Mouse (Mus musculus) stomach, embryonic 15.5 days (tissue): ENCODE measurements around the gene Scand1. TPM values are rescaled to one million over a fixed set of nuclear protein-coding genes. Genes with fewer than 3 reads are reported as not detected.
A peak's percentile ranks its signal among the peaks of the same experiment; 100 is the strongest.

Experiments used
- ATAC-seq: fragments of 200-750 bp; cut with Nextera tagmentation; 2 replicates; pipeline ENCODE4 v1.8.0; 2017; ENCODE audit warnings: low read depth, moderate number of reproducible peaks, moderate TSS enrichment; ENCODE audit not compliant: insufficient read depth, low FRiP score
- H3K27ac ChIP-seq: fragments of 300-500 bp; sonication (generic); 2 replicates; pipeline ENCODE4 v1.5.1; 2015; ENCODE audit warnings: mild to moderate bottlenecking, inconsistent platforms
- H3K27me3 ChIP-seq: fragments of 300-500 bp; sonication (generic); replicated peaks from 2 replicates; pipeline ENCODE4 v1.6.1; 2015; ENCODE audit warnings: inconsistent platforms
- H3K36me3 ChIP-seq: fragments of 300-500 bp; sonication (generic); 2 replicates; pipeline ENCODE4 v1.6.1; 2015; ENCODE audit warnings: inconsistent platforms
- H3K4me1 ChIP-seq: fragments of 300-500 bp; sonication (generic); 2 replicates; pipeline ENCODE4 v1.6.1; 2015; ENCODE audit warnings: inconsistent platforms
- H3K4me2 ChIP-seq: fragments of 300-500 bp; sonication (generic); 2 replicates; pipeline ENCODE4 v1.6.1; 2015; ENCODE audit warnings: mild to moderate bottlenecking, inconsistent platforms
- H3K4me3 ChIP-seq: fragments of 300-500 bp; sonication (generic); replicated peaks from 2 replicates; pipeline ENCODE4 v1.5.1; 2015; ENCODE audit warnings: inconsistent platforms
- H3K9ac ChIP-seq: fragments of 300-500 bp; sonication (generic); 2 replicates; pipeline ENCODE4 v1.6.1; 2015; ENCODE audit warnings: inconsistent platforms
- H3K9me3 ChIP-seq: fragments of 300-500 bp; sonication (generic); 2 replicates; pipeline ENCODE4 v1.6.1; 2016; ENCODE audit warnings: inconsistent platforms
- WGBS: fragments of 180-500 bp; shearing (Covaris S2); methylation state at CpG from one replicate; pipeline ENCODE4 v1.1.7; 2015; 5-methylcytosine and 5-hydroxymethylcytosine counted together
- polyA plus RNA-seq: library from polyadenylated mRNA; unstranded; fragments of >200 nt; fragmentation: Nextera tagmentation; extraction: Ambion mirVana; gene quantifications from 2 replicates; pipeline ENCODE4 v1.2.1, GENCODE M21; 2015

Gene Scand1
- polyA plus RNA-seq, 1 experiment from 2014 or later = 76.7 TPM

DNA sequence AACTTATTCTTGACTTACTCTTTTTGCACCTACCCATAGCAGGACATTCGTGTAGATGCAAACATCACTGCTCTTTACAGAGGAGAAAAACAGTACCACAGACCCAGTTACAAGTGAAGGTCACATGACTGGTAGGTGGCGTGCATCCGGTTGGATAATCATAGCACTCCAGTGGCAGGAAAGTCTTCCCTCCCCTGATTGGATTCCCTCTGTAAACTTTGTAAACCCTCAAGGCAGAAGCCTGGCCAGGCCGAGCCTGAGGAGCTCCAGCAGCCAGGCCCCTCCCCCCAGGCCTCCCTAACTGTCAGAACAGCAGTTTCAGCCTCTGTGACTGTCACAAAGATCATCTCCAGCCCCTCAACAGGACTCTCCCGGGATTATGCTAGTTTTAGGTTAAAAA lies 12.2 kb upstream of the Scand1 start:
- H3K4me1 ChIP-seq = peaks cover 10% of the 10 kb centered on the region; the same call in 1 of the 2 replicates
- ATAC-seq = peak; percentile 56; the same call in 1 of the 2 replicates
- H3K9me3 ChIP-seq = no peaks in the 10 kb centered on the region
- H3K4me2 ChIP-seq = peak overlapping the region; percentile 29
- 21% methylated on average over 5 of the region's 5 CpGs for WGBS
- H3K4me3 ChIP-seq = no peak overlapping the region
- peak overlapping the region; percentile 61 for H3K27ac ChIP-seq
- no peak overlapping the region for H3K9ac ChIP-seq
- H3K27me3 ChIP-seq = no peaks in the 10 kb centered on the region
- no peaks in the 10 kb centered on the region for H3K36me3 ChIP-seq

DNA sequence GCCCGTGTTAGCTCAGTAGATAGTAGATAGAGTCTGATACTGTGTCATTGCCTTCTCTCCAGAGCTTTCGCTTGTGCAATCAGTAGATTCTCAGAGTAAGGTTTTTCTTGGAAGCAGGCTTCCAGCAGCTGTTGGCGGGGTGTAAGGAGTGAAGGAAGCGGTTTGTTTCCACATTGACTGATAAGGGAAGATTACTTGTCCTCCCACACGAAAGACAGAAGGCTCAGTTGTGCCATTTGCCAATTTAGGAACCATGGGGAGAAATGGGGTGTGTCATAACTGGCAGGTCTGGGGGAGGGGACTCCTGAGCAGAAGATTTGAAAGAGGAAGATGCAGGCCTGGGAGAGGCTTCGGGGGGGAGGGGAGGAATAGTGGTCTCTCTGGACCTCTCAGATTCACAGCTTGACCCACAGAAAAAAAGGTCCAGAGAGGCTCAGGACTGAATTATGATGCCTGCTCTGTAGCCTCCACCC lies 11.6 kb upstream of the Scand1 start:
- no peak overlapping the region for H3K9ac ChIP-seq
- H3K4me2 ChIP-seq = peak overlapping the region; percentile 29
- peak; percentile 27; the same call in 1 of the 2 replicates for ATAC-seq

DNA sequence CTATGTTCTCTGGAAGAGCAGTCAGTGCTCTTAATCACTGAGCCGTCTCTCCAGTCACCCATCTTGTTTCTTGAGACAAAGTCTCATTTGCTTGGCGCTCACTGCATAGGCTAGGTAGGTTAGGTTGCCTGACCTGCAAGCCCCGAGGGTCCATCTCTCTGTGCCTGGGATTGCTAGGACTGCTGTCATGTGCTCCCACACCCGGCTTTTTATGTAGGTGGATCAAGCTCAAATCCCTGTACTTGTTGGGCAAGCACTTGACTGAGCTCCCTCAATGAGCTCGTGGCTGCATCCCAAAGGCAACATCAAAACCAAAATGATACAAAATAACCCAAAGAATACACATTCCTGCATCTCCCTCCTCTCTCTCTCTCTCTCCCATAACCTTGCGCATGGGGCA lies 9.0 kb upstream of the Scand1 start:
- 86% methylated on average over 6 of the region's 6 CpGs for WGBS
- no peaks in the 10 kb centered on the region for H3K27me3 ChIP-seq
- no peaks in the 10 kb centered on the region for H3K36me3 ChIP-seq
- H3K9me3 ChIP-seq = no peaks in the 10 kb centered on the region
- H3K4me1 ChIP-seq = peaks cover 10% of the 10 kb centered on the region; the same call in 1 of the 2 replicates
- no peak overlapping the region for H3K4me3 ChIP-seq
- H3K27ac ChIP-seq = no peak overlapping the region
- ATAC-seq = no peak
- no peak overlapping the region for H3K9ac ChIP-seq
- no peak overlapping the region for H3K4me2 ChIP-seq

More for the DNA sequence above, 11.6 kb upstream of the Scand1 start:
- Histone ChIP-seq H3K4me1 (peaks cover 10% of the 10 kb centered on the region; the same call in 1 of the 2 replicates), H3K36me3 (no peaks in the 10 kb centered on the region), H3K27ac (peak overlapping the region; percentile 61), H3K9me3 (no peaks in the 10 kb centered on the region), H3K27me3 (no peaks in the 10 kb centered on the region), H3K4me3 (no peak overlapping the region)
- WGBS = 35% methylated on average over 6 of the region's 6 CpGs

- Histone ChIP-seq H3K4me1 (no peaks in the 10 kb centered on the region), H3K27ac (no peak overlapping the region), H3K9ac (no peak overlapping the region), H3K27me3 (no peaks in the 10 kb centered on the region), H3K36me3 (0 out of 2 replicates have a peak, but pooled peaks cover 3% of the 10 kb centered on the region), H3K4me2 (no peak overlapping the region), H3K4me3 (no peak overlapping the region), H3K9me3 (no peaks in the 10 kb centered on the region)
- no peak for ATAC-seq
Observed at GRCm38 (mm10) chr2:156318491-156318890, 6.0 kb upstream of the Scand1 start.

GRCm38 (mm10) chr2:156314811-156315210 lies 2.3 kb upstream of the Scand1 start:
- 0 out of 2 replicates have a peak, but pooled peaks cover 3% of the 10 kb centered on the region for H3K36me3 ChIP-seq
- H3K9me3 ChIP-seq = no peaks in the 10 kb centered on the region
- no peak overlapping the region for H3K9ac ChIP-seq
- peaks cover 5% of the 10 kb centered on the region for H3K4me1 ChIP-seq
- ATAC-seq = no peak
- 91% methylated on average over 6 of the region's 6 CpGs for WGBS
- H3K4me2 ChIP-seq = no peak overlapping the region
- no peak overlapping the region for H3K4me3 ChIP-seq
- no peaks in the 10 kb centered on the region for H3K27me3 ChIP-seq
- no peak overlapping the region for H3K27ac ChIP-seq

- peaks cover 5% of the 10 kb centered on the region for H3K4me1 ChIP-seq
- peak overlapping the region; percentile 86 for H3K4me3 ChIP-seq
- 0 out of 2 replicates have a peak, but pooled peaks cover 3% of the 10 kb centered on the region for H3K36me3 ChIP-seq
- H3K27me3 ChIP-seq = no peaks in the 10 kb centered on the region
- ATAC-seq = no peak
- H3K9me3 ChIP-seq = no peaks in the 10 kb centered on the region
- H3K9ac ChIP-seq = no peak overlapping the region; the same call in 1 of the 2 replicates
- peak overlapping the region; percentile 88 for H3K4me2 ChIP-seq
- WGBS = 55% methylated on average over 3 of the region's 3 CpGs
- H3K27ac ChIP-seq = no peak overlapping the region
Observed at GRCm38 (mm10) chr2:156313153-156313552, 649 bp upstream of the Scand1 start.

DNA sequence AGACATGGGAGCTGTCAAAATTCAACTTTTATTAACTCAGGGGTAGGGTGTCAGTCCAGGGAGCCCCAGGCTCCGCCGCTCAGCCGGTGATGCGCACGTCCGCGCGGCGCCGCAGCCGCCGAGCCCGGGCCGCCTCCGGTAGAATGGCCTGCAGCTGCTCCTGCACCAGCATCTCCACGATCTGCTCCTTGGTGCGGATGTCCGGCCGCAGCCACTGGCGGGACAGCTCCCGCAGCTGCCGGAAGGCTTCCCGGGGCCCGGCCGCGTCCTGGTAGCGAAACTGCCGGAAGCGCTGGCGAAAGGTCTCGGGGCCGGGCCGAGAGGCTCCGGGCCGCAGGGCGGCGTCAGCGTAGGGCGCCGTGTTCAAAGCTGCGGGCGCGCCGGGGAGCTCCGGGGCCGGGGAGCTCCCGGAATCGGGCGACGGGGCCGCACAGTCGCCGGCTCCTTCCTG lies 638 bp downstream of the Scand1 start:
- no peaks in the 10 kb centered on the region for H3K9me3 ChIP-seq
- peak overlapping the region; percentile 98 for H3K27ac ChIP-seq
- peak overlapping the region; percentile 86 for H3K4me3 ChIP-seq
- H3K27me3 ChIP-seq = no peaks in the 10 kb centered on the region
- H3K36me3 ChIP-seq = 0 out of 2 replicates have a peak, but pooled peaks cover 3% of the 10 kb centered on the region
- H3K4me1 ChIP-seq = peaks cover 5% of the 10 kb centered on the region
- H3K4me2 ChIP-seq = peak overlapping the region; percentile 88
- H3K9ac ChIP-seq = peak overlapping the region; percentile 90
- peak; percentile 72 for ATAC-seq
- WGBS = under 1% methylated on average over 52 of the region's 53 CpGs

DNA sequence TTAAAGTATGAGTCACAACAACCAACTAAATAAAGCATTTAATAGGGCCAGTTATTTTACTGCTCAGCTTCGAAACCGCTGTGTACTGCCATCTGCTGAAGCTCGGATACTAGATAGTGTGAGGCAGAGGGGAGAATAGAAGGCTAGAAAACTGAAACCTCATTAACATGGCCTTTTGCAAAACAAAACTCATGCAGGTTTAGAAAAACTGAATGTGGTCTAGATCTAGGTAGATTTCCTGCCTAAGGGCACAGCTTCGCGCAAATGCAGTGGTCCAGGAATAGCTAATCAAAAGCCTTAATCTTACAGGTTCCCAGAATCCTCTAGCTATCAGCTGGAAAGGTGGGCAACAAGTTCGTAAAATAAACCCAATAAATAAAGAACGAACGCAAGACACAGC lies 1.1 kb downstream of the Scand1 start:
- peaks cover 5% of the 10 kb centered on the region for H3K4me1 ChIP-seq
- H3K27ac ChIP-seq = peak overlapping the region; percentile 98
- 24% methylated on average over 8 of the region's 8 CpGs for WGBS
- H3K9me3 ChIP-seq = no peaks in the 10 kb centered on the region
- H3K36me3 ChIP-seq = 0 out of 2 replicates have a peak, but pooled peaks cover 3% of the 10 kb centered on the region
- H3K4me3 ChIP-seq = peak overlapping the region; percentile 86
- peak overlapping the region; percentile 88 for H3K4me2 ChIP-seq
- H3K27me3 ChIP-seq = no peaks in the 10 kb centered on the region
- peak overlapping the region; percentile 90; the same call in 1 of the 2 replicates for H3K9ac ChIP-seq
- ATAC-seq = no peak

GRCm38 (mm10) chr2:156310945-156311344 lies 1.6 kb downstream of the Scand1 start:
- peaks cover 5% of the 10 kb centered on the region for H3K4me1 ChIP-seq
- ATAC-seq = no peak
- 0 out of 2 replicates have a peak, but pooled peaks cover 3% of the 10 kb centered on the region for H3K36me3 ChIP-seq
- 88% methylated on average over 5 of the region's 5 CpGs for WGBS
- H3K9ac ChIP-seq = no peak overlapping the region
- H3K27me3 ChIP-seq = no peaks in the 10 kb centered on the region
- H3K27ac ChIP-seq = no peak overlapping the region
- peak overlapping the region; percentile 86 for H3K4me3 ChIP-seq
- no peaks in the 10 kb centered on the region for H3K9me3 ChIP-seq
- H3K4me2 ChIP-seq = peak overlapping the region; percentile 88; the same call in 1 of the 2 replicates

- Histone ChIP-seq H3K9me3 (no peaks in the 10 kb centered on the region), H3K4me1 (peaks cover 5% of the 10 kb centered on the region), H3K4me2 (no peak overlapping the region), H3K27ac (no peak overlapping the region), H3K4me3 (no peak overlapping the region), H3K36me3 (0 out of 2 replicates have a peak, but pooled peaks cover 3% of the 10 kb centered on the region), H3K27me3 (no peaks in the 10 kb centered on the region), H3K9ac (no peak overlapping the region)
- ATAC-seq = no peak
- WGBS = 93% methylated on average over 5 of the region's 5 CpGs
Observed at GRCm38 (mm10) chr2:156310455-156310854, 2.0 kb downstream of the Scand1 start.

- peaks cover 8% of the 10 kb centered on the region for H3K36me3 ChIP-seq
- WGBS = 92% methylated on average over 5 of the region's 5 CpGs
- H3K27ac ChIP-seq = no peak overlapping the region
- peaks cover 5% of the 10 kb centered on the region for H3K4me1 ChIP-seq
- H3K4me2 ChIP-seq = no peak overlapping the region
- no peaks in the 10 kb centered on the region for H3K9me3 ChIP-seq
- ATAC-seq = no peak
- no peak overlapping the region for H3K9ac ChIP-seq
- no peaks in the 10 kb centered on the region for H3K27me3 ChIP-seq
- H3K4me3 ChIP-seq = no peak overlapping the region
Observed at GRCm38 (mm10) chr2:156309948-156310347, 2.6 kb downstream of the Scand1 start.

DNA sequence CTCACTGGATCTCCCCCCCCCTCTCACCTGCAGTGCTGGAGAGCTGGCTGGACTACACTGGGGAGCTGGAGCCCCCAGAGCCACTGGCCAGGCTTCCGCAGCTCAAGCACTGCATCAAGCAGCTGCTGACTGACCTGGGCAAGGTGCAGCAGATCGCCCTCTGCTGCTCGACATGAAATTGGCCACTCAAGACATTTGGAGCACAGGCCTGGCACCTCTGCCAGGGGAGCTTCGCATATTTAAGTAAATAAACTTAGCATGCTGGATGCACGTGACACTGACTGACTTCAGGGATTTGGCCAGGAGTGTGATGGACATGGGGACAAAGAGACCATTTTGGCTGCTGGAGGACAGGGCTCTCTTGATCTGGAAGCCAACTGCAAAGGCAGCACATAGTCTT lies 5.2 kb downstream of the Scand1 start:
- peaks cover 5% of the 10 kb centered on the region for H3K4me1 ChIP-seq
- H3K4me3 ChIP-seq = no peak overlapping the region
- peaks cover 15% of the 10 kb centered on the region for H3K36me3 ChIP-seq
- no peak overlapping the region for H3K4me2 ChIP-seq
- 50% methylated on average over 5 of the region's 5 CpGs for WGBS
- H3K27ac ChIP-seq = no peak overlapping the region
- H3K9me3 ChIP-seq = no peaks in the 10 kb centered on the region
- no peaks in the 10 kb centered on the region for H3K27me3 ChIP-seq
- no peak overlapping the region for H3K9ac ChIP-seq
- no peak for ATAC-seq
